Mouse (Mus musculus): ENCODE data around the gene Napa. TPM values are rescaled to one million over a fixed set of nuclear protein-coding genes. Genes with fewer than 3 reads are reported as not detected.

The Napa gene
- polyA plus RNA-seq, 1 experiment from 2014 or later: 166 TPM

DNA sequence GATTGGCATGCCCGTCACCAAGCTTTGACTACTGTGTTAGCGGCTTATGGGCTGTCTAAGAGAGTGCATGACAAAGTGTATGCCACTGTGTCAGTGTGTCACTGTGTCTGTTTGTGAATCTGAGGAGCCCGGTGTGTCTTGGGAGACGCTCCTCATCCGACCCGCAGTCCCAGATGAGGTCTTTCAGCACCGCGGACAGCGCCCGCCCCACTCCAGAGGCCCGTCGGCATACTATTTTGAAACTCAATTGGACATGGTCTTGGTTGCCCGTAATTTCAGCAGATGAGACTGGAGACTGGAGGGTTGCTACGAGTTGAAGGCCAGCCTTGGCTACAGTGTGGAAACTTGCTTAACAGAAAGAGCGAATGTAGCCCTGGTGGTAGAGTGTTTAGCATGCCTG lies 49.4 kb downstream of the Napa start:
- H3K36me3 ChIP-seq (ENCODE audit: poor library complexity, severe bottlenecking): peaks cover 12% of the 10 kb centered on the region
- no peak overlapping the region for H3K27ac ChIP-seq
- ATAC-seq: no peak
- no peak overlapping the region for H3K9ac ChIP-seq
- no peaks in the 10 kb centered on the region for H3K9me3 ChIP-seq (replicated peaks)
- no peak overlapping the region for H3K4me2 ChIP-seq
- H3K4me3 ChIP-seq: no peak overlapping the region
- H3K27me3 ChIP-seq: no peaks in the 10 kb centered on the region
- 15% methylated on average over 15 of the region's 15 CpGs for WGBS
- H3K4me1 ChIP-seq: peaks cover 19% of the 10 kb centered on the region

DNA sequence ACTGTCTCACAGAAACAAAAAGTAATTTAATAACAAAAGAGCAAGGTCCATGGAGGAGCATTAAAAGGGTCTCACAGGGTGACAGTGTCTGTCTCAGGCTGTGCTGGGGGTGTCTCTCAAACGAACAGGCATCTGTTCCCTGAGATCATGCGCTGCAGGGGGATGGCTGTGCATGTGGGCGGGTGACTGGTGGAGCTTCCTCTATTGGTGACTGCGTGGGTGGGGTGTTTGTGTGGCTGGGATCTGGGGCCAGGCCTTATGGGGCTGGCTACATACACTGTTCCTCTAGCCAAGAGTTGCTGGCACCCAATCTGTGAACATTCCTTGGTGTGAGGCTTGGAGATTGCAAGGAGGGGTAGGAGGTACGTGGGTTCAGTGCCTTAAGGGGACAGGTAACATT lies 51.0 kb downstream of the Napa start:
- Histone ChIP-seq H3K9ac (no peak overlapping the region), H3K27me3 (no peaks in the 10 kb centered on the region), H3K4me3 (no peak overlapping the region), H3K36me3 (ENCODE audit: poor library complexity, severe bottlenecking) (peaks cover 7% of the 10 kb centered on the region), H3K9me3 (replicated peaks) (no peaks in the 10 kb centered on the region), H3K4me2 (no peak overlapping the region), H3K27ac (peak overlapping the region; percentile 3; the same call in 1 of the 2 replicates), H3K4me1 (peaks cover 24% of the 10 kb centered on the region)
- ATAC-seq: peak; percentile 57; the same call in 1 of the 2 replicates
- 56% methylated on average over 5 of the region's 5 CpGs for WGBS

- no peak for ATAC-seq
- peaks cover 24% of the 10 kb centered on the region for H3K4me1 ChIP-seq
- WGBS: 71% methylated on average over 9 of the region's 9 CpGs
- H3K4me3 ChIP-seq: no peak overlapping the region
- no peaks in the 10 kb centered on the region for H3K36me3 ChIP-seq (ENCODE audit: poor library complexity, severe bottlenecking)
- no peak overlapping the region for H3K9ac ChIP-seq
- H3K4me2 ChIP-seq: no peak overlapping the region
- H3K27me3 ChIP-seq: no peaks in the 10 kb centered on the region
- no peaks in the 10 kb centered on the region for H3K9me3 ChIP-seq (replicated peaks)
- H3K27ac ChIP-seq: no peak overlapping the region
Measured at GRCm38 (mm10) chr7:16150191-16151145, 52.2 kb downstream of the Napa start.

GRCm38 (mm10) chr7:16153522-16153921 lies 55.3 kb downstream of the Napa start:
- Histone ChIP-seq H3K9me3 (replicated peaks) (no peaks in the 10 kb centered on the region), H3K27ac (no peak overlapping the region), H3K4me2 (no peak overlapping the region), H3K27me3 (peaks cover 12% of the 10 kb centered on the region), H3K4me1 (0 out of 2 replicates have a peak, but pooled peaks cover 5% of the 10 kb centered on the region), H3K4me3 (no peak overlapping the region), H3K36me3 (ENCODE audit: poor library complexity, severe bottlenecking) (peaks cover 7% of the 10 kb centered on the region; the same call in 1 of the 2 replicates), H3K9ac (no peak overlapping the region)
- peak; percentile 87 for ATAC-seq
- 18% methylated on average over 10 of the region's 10 CpGs for WGBS

DNA sequence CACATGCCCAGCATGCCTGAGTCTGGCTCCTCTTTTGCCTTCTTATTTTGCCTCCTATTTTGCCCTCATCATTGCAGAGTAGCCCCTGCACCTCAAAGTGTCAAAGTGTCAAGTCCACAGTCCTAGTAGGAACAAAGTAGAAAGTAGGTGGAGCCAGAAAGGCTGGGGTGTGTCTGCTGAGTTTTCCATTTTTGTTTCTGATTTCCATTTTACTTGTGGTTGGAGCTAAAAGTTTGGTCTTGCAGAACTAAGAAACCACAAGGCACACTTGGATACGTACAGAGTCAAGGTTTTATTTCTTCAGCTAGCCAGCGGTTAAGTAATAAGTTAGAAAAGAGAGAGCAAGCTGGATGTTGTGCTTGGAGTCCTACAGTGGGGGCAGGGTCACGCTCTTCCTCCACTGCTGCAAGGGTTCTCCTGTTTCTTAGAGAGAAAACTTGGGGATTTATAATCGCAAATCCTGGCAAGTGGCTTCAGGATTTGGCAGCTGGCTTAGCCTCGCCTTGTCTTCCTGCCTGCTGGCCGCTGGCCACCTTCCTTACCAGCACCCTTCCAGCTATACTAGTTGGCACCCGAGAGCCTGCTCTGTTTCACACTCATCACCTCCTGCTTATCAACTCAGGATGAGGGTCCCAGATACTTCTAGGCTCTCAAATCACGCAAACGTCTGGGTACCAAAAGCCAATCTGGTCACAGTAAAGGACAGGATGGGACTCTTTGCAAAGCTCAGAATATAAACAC lies 57.0 kb downstream of the Napa start:
- 0 out of 2 replicates have a peak, but pooled peaks cover 5% of the 10 kb centered on the region for H3K4me1 ChIP-seq
- WGBS: 79% methylated on average over 9 of the region's 9 CpGs
- H3K4me2 ChIP-seq: no peak overlapping the region
- H3K27me3 ChIP-seq: peaks cover 26% of the 10 kb centered on the region
- H3K4me3 ChIP-seq: no peak overlapping the region
- ATAC-seq: no peak; the same call in 1 of the 2 replicates
- H3K9ac ChIP-seq: no peak overlapping the region
- H3K36me3 ChIP-seq (ENCODE audit: poor library complexity, severe bottlenecking): peaks cover 7% of the 10 kb centered on the region; the same call in 1 of the 2 replicates
- no peak overlapping the region for H3K27ac ChIP-seq
- H3K9me3 ChIP-seq (replicated peaks): no peaks in the 10 kb centered on the region

DNA sequence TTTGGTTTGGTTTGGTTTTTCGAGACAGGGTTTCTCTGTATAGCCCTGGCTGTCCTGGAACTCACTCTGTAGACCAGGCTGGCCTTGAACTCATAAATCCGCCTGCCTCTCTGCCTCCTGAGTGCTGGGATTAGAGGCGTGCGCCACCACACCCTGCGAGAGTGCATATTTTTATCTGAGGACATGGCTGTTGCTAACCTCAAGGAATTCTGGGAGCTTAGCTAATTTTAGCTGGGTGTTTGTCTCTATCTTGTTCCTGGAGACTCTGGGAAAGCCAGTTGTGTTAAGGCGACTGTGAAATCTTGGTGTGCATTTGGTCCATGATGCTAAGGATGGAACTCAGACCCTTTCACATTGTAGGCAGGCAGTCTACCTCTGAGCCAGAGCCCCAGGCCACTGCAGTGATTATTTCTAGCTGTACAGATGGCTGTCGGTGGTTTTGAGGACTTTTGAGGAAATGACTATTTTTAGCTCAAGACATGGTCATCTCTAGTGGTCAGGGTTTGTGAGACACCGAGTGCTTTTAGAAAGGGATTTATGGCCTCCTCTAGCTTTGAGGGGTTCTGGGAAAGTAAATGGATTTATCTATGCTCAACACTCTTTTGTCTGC lies 58.0 kb downstream of the Napa start:
- 92% methylated on average over 8 of the region's 8 CpGs for WGBS
- H3K4me3 ChIP-seq: no peak overlapping the region
- no peak overlapping the region for H3K9ac ChIP-seq
- no peak overlapping the region for H3K27ac ChIP-seq
- peaks cover 26% of the 10 kb centered on the region for H3K27me3 ChIP-seq
- peaks cover 7% of the 10 kb centered on the region; the same call in 1 of the 2 replicates for H3K36me3 ChIP-seq (ENCODE audit: poor library complexity, severe bottlenecking)
- no peak overlapping the region for H3K4me2 ChIP-seq
- no peak for ATAC-seq
- 0 out of 2 replicates have a peak, but pooled peaks cover 5% of the 10 kb centered on the region for H3K4me1 ChIP-seq
- H3K9me3 ChIP-seq (replicated peaks): 0 out of 2 replicates have a peak, but pooled peaks cover 1% of the 10 kb centered on the region

- Histone ChIP-seq H3K4me2 (peak overlapping the region; percentile 41), H3K9ac (0 out of 2 replicates have a peak overlapping the region, but pooled peaks have one; percentile 8), H3K27me3 (peaks cover 29% of the 10 kb centered on the region), H3K9me3 (replicated peaks) (0 out of 2 replicates have a peak, but pooled peaks cover 5% of the 10 kb centered on the region), H3K36me3 (ENCODE audit: poor library complexity, severe bottlenecking) (peaks cover 7% of the 10 kb centered on the region; the same call in 1 of the 2 replicates), H3K4me3 (0 out of 2 replicates have a peak overlapping the region, but pooled peaks have one; percentile 17), H3K4me1 (no peaks in the 10 kb centered on the region), H3K27ac (no peak overlapping the region)
- WGBS: 10% methylated on average over 39 of the region's 39 CpGs
- ATAC-seq: 0 out of 2 replicates have a peak, but pooled peaks have one; percentile 11
Measured at GRCm38 (mm10) chr7:16158735-16159134, 60.5 kb downstream of the Napa start.

- WGBS: 68% methylated on average over 3 of the region's 3 CpGs
- ATAC-seq: no peak
- Histone ChIP-seq H3K4me3 (no peak overlapping the region), H3K27me3 (peaks cover 29% of the 10 kb centered on the region), H3K4me2 (no peak overlapping the region), H3K36me3 (ENCODE audit: poor library complexity, severe bottlenecking) (peaks cover 7% of the 10 kb centered on the region; the same call in 1 of the 2 replicates), H3K4me1 (no peaks in the 10 kb centered on the region), H3K9me3 (replicated peaks) (0 out of 2 replicates have a peak, but pooled peaks cover 5% of the 10 kb centered on the region), H3K9ac (no peak overlapping the region), H3K27ac (no peak overlapping the region)
Measured at GRCm38 (mm10) chr7:16160702-16161101, 62.4 kb downstream of the Napa start.

DNA sequence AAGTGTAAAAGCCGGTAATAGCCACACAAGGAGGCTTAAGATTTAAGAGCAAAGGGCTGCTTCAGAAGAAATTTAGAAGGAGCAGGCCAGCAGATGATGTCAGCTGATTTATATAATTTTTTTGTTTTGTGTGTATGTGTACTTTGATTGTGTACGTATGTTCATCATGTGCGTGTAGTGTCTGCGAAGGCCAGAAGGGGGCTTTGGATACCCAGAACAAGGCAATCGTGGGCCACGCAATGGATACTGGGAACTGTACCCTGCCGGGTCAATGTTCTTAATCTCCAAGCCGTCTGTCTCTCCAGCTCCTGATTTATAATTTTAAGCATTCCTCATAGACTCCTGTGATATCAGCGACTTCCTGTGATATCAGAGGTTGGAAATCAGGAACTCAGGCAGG lies 63.0 kb downstream of the Napa start:
- WGBS: 92% methylated on average over 9 of the region's 9 CpGs
- H3K9me3 ChIP-seq (replicated peaks): 0 out of 2 replicates have a peak, but pooled peaks cover 5% of the 10 kb centered on the region
- ATAC-seq: no peak

GRCm38 (mm10) chr7:16162036-16162435 lies 63.8 kb downstream of the Napa start:
- Histone ChIP-seq H3K4me3 (no peak overlapping the region), H3K9me3 (replicated peaks) (0 out of 2 replicates have a peak, but pooled peaks cover 5% of the 10 kb centered on the region), H3K27me3 (peaks cover 29% of the 10 kb centered on the region), H3K9ac (no peak overlapping the region), H3K36me3 (ENCODE audit: poor library complexity, severe bottlenecking) (peaks cover 4% of the 10 kb centered on the region; the same call in 1 of the 2 replicates), H3K27ac (no peak overlapping the region), H3K4me1 (no peaks in the 10 kb centered on the region), H3K4me2 (no peak overlapping the region)
- WGBS: 84% methylated on average over 6 of the region's 7 CpGs
- no peak for ATAC-seq

More for the DNA sequence above, 63.0 kb downstream of the Napa start:
- H3K4me1 ChIP-seq: no peaks in the 10 kb centered on the region
- peaks cover 29% of the 10 kb centered on the region for H3K27me3 ChIP-seq
- no peak overlapping the region for H3K4me2 ChIP-seq
- no peak overlapping the region for H3K4me3 ChIP-seq
- H3K9ac ChIP-seq: no peak overlapping the region
- H3K27ac ChIP-seq: no peak overlapping the region
- peaks cover 7% of the 10 kb centered on the region; the same call in 1 of the 2 replicates for H3K36me3 ChIP-seq (ENCODE audit: poor library complexity, severe bottlenecking)

Data from forebrain, embryonic 13.5 days (tissue).